Mouse (Mus musculus): ENCODE measurements around the gene Mkln1.

- TF ChIP-seq CTCF (IDR thresholded peaks at IDR 0.05; ENCODE audit: borderline replicate concordance, insufficient read depth, low read length): no peak
- no peak for TF ChIP-seq POLR2A (IDR thresholded peaks at IDR 0.05; ENCODE audit: low read depth, low read length)
Measured at GRCm38 (mm10) chr6:31537193-31537592, 138.7 kb downstream of the Mkln1 start.

All from embryonic fibroblast, embryonic 13.5 days (primary cell).